7 mouse cellular contexts compared by ENCODE assay signal in the genomic region with DNA sequence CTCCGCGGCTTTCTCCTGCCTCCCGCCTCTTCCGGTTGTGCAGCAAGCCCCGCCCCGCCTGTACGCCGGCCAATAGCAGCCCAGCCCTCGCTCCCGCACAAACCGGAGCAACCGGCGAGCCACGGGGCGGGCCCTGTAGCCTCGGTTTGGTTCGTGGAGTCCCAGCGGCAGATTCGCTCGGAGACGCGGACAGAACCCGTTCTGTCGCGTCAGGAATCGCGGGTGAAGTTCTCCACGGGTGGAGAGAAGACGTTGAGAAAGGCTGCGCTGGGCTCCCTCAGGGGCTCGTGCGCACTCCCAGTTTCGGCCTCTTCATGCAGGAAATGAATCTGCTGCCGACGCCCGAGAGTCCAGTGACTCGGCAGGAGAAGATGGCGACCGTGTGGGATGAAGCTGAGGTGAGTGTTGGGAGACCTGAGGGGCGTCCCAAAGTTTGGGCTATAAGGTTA. TPM values are rescaled to one million over a fixed set of nuclear protein-coding genes. Genes with fewer than 3 reads are reported as not detected.
A peak's percentile ranks its signal among the peaks of the same experiment; 100 is the strongest.
DNase-seq lines count a peak whose midpoint lies in the region; ATAC-seq lines count a peak whose summit lies in the region.

A gene (plus strand): TSS at position 76 of the 449 bp plus-strand sequence.

- 0% methylated on average over 40 of the region's 40 CpGs for WGBS in intestine, embryonic 16.5 days
- under 1% methylated on average over 40 of the region's 40 CpGs for WGBS in midbrain, embryonic 11.5 days

- peak within 1 kb of the TSS; percentile 60 for H3K27ac ChIP-seq in intestine, embryonic 16.5 days (ENCODE audit: low read length)
- peak within 1 kb of the TSS; percentile 17; the same call in 1 of the 2 replicates for H3K27ac ChIP-seq in midbrain, embryonic 11.5 days (ENCODE audit: low read depth, low read length)

- H3K27me3 ChIP-seq in intestine, embryonic 16.5 days (replicated peaks; ENCODE audit: control insufficient read depth, insufficient read depth, low read length): no peaks in the 10 kb centered on the region
- no peaks in the 10 kb centered on the region for H3K27me3 ChIP-seq in midbrain, embryonic 11.5 days (ENCODE audit: control insufficient read depth, insufficient read depth, low read length)

- peak; percentile 100 for ATAC-seq in intestine, embryonic 16.5 days
- ATAC-seq in midbrain, embryonic 11.5 days (ENCODE audit: low FRiP score): peak; percentile 99

- peak within 1 kb of the TSS; percentile 90 for H3K9ac ChIP-seq in intestine, embryonic 16.5 days (ENCODE audit: low read depth, low read length)
- peak within 1 kb of the TSS; percentile 93 for H3K9ac ChIP-seq in midbrain, embryonic 11.5 days (ENCODE audit: low read length)

- H3K9me3 ChIP-seq in intestine, embryonic 16.5 days (ENCODE audit: control insufficient read depth, low read length): no peaks in the 10 kb centered on the region
- no peaks in the 10 kb centered on the region for H3K9me3 ChIP-seq in midbrain, embryonic 11.5 days (ENCODE audit: control insufficient read depth, low read length)

- H3K4me2 ChIP-seq in intestine, embryonic 16.5 days (ENCODE audit: low read depth, low read length): peak within 1 kb of the TSS; percentile 88
- peak within 1 kb of the TSS; percentile 64 for H3K4me2 ChIP-seq in midbrain, embryonic 11.5 days

- H3K4me1 ChIP-seq in intestine, embryonic 16.5 days (ENCODE audit: control insufficient read depth, insufficient read depth, low read length): peaks cover 11% of the 10 kb centered on the region
- peaks cover 8% of the 10 kb centered on the region for H3K4me1 ChIP-seq in midbrain, embryonic 11.5 days (ENCODE audit: control insufficient read depth, insufficient read depth, low read length)

- DNase-seq in adrenal gland, adult 2 months: peak; percentile 98
- DNase-seq in embryo, embryonic 11.5 days (ENCODE audit: low read depth, low spot score): peak; percentile 81
- peak; percentile 97 to 99 for DNase-seq in gastrocnemius, postnatal 4 days (ENCODE audit: low spot score in 2 of 2)
- peak; percentile 97 for DNase-seq in left cerebral cortex, postnatal 36 days (ENCODE audit: low spot score in 2 of 2)
- peak; percentile 99 for DNase-seq in midbrain, embryonic 11.5 days (ENCODE audit: low spot score, missing footprints)
- peak; percentile 88 for DNase-seq in skeletal muscle tissue, adult 2 months (ENCODE audit: low read depth, low spot score)

- intact Hi-C loops in left cerebral cortex, postnatal 36 days (cut with DNase I): loop anchor here (2.0 to 5.0 kb wide), 2 partner anchors 37 to 113 kb away; a partner anchor contains a TSS

- H3K36me3 ChIP-seq in intestine, embryonic 16.5 days (ENCODE audit: control insufficient read depth, insufficient read depth, low read length): peaks cover 32% of the 10 kb centered on the region
- H3K36me3 ChIP-seq in midbrain, embryonic 11.5 days (ENCODE audit: control insufficient read depth, insufficient read depth, low read length): peaks cover 24% of the 10 kb centered on the region

- peak within 1 kb of the TSS; percentile 92 for H3K4me3 ChIP-seq in intestine, embryonic 16.5 days (ENCODE audit: low read length)
- H3K4me3 ChIP-seq in midbrain, embryonic 11.5 days (ENCODE audit: low read depth, low read length): peak within 1 kb of the TSS; percentile 86

RNA-seq across cellular contexts. Expression of the gene that starts here (rescaled TPM):
- 100 to 1,000 TPM; 235 to 255 TPM for total RNA-seq in adrenal gland, adult 2 months (2021)
- polyA plus RNA-seq in adrenal gland, adult 2 months (2012; rRNA removed): 28.1 and 31.9 TPM in 2 replicates
- 100 to 1,000 TPM; 337 to 338 TPM for total RNA-seq in gastrocnemius, postnatal 4 days (2021)
- 238 and 252 TPM in 2 replicates for polyA plus RNA-seq in intestine, embryonic 16.5 days (2015; fragmentation: Nextera tagmentation; extraction: Ambion mirVana)
- 100 to 1,000 TPM; 206 to 234 TPM for total RNA-seq in left cerebral cortex, postnatal 36 days (2021)
- 364 and 369 TPM in 2 replicates for polyA plus RNA-seq in midbrain, embryonic 11.5 days (2014; fragmentation: Nextera tagmentation; extraction: Ambion mirVana)

Comparison
In these comparisons a context has a peak if more than half of its experiments do, and no peak if none do; other contexts are left out.
1. Peak in every context shown above with its lines: DNase-seq, ATAC-seq, H3K4me3 ChIP-seq and H3K27ac ChIP-seq.